Mouse (Mus musculus) thymus, adult 2 months (tissue): Measurements from ENCODE around the gene Fam124a. TPM values are rescaled to one million over a fixed set of nuclear protein-coding genes. Genes with fewer than 3 reads are reported as not detected.

Experiments
- DNase-seq: peaks from one replicate; pipeline ENCODE4 v3.0.0; 2021
- H3K27ac ChIP-seq: fragments of 200-500 bp; 2 replicates; pipeline ENCODE4 v1.5.1; 2012; ENCODE audit warnings: low read length, control low read depth; ENCODE audit not compliant: control insufficient read depth, insufficient read depth
- H3K27me3 ChIP-seq: fragments of 200-500 bp; 2 replicates; pipeline ENCODE4 v1.6.1; 2012; ENCODE audit warnings: mild to moderate bottlenecking, low read length, moderate library complexity, mixed read lengths; ENCODE audit not compliant: control insufficient read depth, insufficient read depth
- H3K36me3 ChIP-seq: fragments of 200-500 bp; 2 replicates; pipeline ENCODE4 v1.6.1; 2012; ENCODE audit warnings: mild to moderate bottlenecking, low read length, moderate library complexity; ENCODE audit not compliant: control insufficient read depth, insufficient read depth
- H3K4me1 ChIP-seq: fragments of 200-500 bp; replicated peaks from 2 replicates; pipeline ENCODE4 v1.6.1; 2012; ENCODE audit warnings: low read length; ENCODE audit not compliant: control insufficient read depth, insufficient read depth
- H3K4me3 ChIP-seq: fragments of 200-500 bp; 2 replicates; pipeline ENCODE4 v1.5.1; 2012; ENCODE audit warnings: mild to moderate bottlenecking, low read length, control low read depth, moderate library complexity; ENCODE audit not compliant: control insufficient read depth, insufficient read depth
- CTCF ChIP-seq: fragments of 200-500 bp; IDR thresholded peaks from 2 replicates; pipeline ENCODE4 v1.5.1; 2012; ENCODE audit warnings: mild to moderate bottlenecking, control low read depth, low read length, moderate library complexity, borderline replicate concordance; ENCODE audit not compliant: control insufficient read depth, poor library complexity, insufficient read depth; ENCODE audit errors: extremely low read depth
- POLR2A ChIP-seq: fragments of 200-500 bp; IDR thresholded peaks from 2 replicates; pipeline ENCODE4 v1.6.1; 2012; ENCODE audit warnings: mild to moderate bottlenecking, low read length, control low read depth, moderate library complexity; ENCODE audit not compliant: control insufficient read depth, poor library complexity, insufficient read depth; ENCODE audit errors: extremely low read depth
- WGBS: fragments of 180-500 bp; shearing (Covaris S2); methylation state at CpG from one replicate; pipeline ENCODE4 v1.1.7; 2018; 5-methylcytosine and 5-hydroxymethylcytosine counted together
- polyA plus RNA-seq: library from polyadenylated mRNA; depleted of rRNA; stranded (reverse); fragments of >200 nt; gene quantifications from 2 replicates; pipeline ENCODE4 v1.2.3, GENCODE M21; 2012

The Fam124a gene
- polyA plus RNA-seq, 1 experiment = 1.3 TPM

DNA sequence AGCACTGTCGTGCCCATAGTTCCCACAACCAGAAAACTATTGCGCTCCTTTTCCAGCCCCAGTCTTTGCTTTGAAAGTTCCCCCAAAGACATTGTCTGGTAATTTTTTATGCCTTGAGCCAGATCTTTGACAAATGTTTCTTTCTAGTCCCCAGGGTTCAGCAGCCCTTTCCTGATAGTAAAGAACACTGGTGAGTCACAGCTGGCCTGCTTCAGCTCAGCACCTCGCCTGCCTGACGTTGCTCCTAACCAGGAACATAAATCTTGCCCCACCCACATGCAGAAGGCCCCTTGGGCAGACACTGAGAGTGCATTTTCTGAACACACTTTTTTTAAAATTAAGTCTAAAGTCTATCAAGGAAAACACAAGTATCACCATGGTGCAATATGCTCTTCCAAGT lies 14.8 kb downstream of the Fam124a start:
- WGBS = 39% methylated on average over 4 of the region's 4 CpGs
- Histone ChIP-seq H3K4me3 (no peak overlapping the region), H3K36me3 (no peaks in the 10 kb centered on the region), H3K4me1 (no peaks in the 10 kb centered on the region), H3K27ac (no peak overlapping the region), H3K27me3 (no peaks in the 10 kb centered on the region)
- DNase-seq = no peak
- TF ChIP-seq CTCF (no peak), POLR2A (no peak)

DNA sequence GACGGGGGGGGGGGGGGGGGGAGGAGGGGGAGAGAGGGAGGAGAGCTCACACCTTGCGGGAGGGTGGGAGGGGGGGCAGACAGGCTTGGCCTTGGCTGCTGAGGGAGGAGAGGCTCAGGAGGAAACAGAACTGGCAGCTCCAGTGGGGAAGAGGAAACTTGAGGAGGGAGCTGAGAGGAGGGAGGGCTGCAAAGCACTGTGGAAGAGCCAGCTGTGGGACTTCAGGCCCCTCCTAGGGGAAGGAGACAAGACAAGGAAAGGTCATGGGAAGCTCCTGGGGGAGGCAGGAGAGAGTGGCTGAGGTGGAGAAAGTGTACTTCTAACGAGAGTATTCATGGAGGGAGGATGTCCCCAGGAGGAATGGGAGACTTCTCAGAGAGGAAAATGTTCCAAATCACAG lies 17.9 kb downstream of the Fam124a start:
- H3K36me3 ChIP-seq = no peaks in the 10 kb centered on the region
- H3K27me3 ChIP-seq = no peaks in the 10 kb centered on the region
- no peak overlapping the region for H3K4me3 ChIP-seq
- no peak for DNase-seq
- H3K27ac ChIP-seq = no peak overlapping the region
- WGBS = 18% methylated on average over 1 of the region's 3 CpGs
- TF ChIP-seq POLR2A (no peak), CTCF (no peak)
- H3K4me1 ChIP-seq = no peaks in the 10 kb centered on the region

DNA sequence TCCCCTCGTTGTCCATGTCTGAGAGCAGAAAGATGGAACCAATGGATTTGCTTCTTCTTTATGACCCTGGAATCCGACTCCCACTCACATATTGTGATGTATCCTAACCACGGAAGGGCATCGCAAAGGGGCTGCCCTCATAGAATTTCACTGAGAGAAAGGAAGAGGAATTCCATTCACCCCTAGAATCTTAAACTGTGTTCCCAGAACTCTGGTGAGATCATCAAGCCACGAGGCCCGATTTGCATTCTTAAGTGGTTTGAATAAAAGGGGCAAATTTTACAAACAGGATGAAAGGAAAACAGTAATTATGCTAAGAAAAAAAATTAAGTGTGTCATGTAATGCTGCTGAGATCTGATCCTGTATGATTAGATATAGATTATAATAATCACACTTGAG lies 19.4 kb downstream of the Fam124a start:
- 84% methylated on average over 6 of the region's 6 CpGs for WGBS
- no peak overlapping the region for H3K27ac ChIP-seq
- H3K4me1 ChIP-seq = no peaks in the 10 kb centered on the region
- H3K4me3 ChIP-seq = no peak overlapping the region
- H3K36me3 ChIP-seq = no peaks in the 10 kb centered on the region
- TF ChIP-seq CTCF (no peak), POLR2A (no peak)
- no peak for DNase-seq
- no peaks in the 10 kb centered on the region for H3K27me3 ChIP-seq

DNA sequence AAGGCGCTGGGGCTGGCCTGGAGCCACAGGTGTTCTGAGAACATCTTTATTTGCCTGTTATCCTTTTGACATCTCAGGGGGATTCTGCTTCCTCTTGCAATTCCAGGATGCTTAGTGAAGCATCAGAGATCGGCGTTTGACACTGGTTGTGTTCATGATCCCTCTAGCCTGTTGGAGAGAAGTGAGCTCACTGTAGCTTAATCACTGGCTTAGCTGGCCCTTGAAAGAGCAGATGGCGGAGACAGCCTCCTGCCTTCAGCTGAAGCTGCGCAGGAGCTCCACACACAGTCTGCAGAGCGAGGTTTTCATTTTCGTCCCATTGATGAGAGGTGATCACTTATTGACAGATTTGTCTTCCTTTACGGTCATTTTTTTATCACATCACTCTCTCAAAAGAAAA lies 20.3 kb downstream of the Fam124a start:
- no peak for TF ChIP-seq POLR2A
- TF ChIP-seq CTCF = no peak
- Histone ChIP-seq H3K27ac (no peak overlapping the region), H3K4me3 (no peak overlapping the region), H3K36me3 (no peaks in the 10 kb centered on the region), H3K27me3 (no peaks in the 10 kb centered on the region), H3K4me1 (no peaks in the 10 kb centered on the region)
- 88% methylated on average over 8 of the region's 8 CpGs for WGBS
- DNase-seq = no peak

GRCm38 (mm10) chr14:62580945-62581344 lies 25.4 kb downstream of the Fam124a start:
- Histone ChIP-seq H3K36me3 (no peaks in the 10 kb centered on the region), H3K27me3 (no peaks in the 10 kb centered on the region), H3K4me3 (no peak overlapping the region), H3K4me1 (no peaks in the 10 kb centered on the region), H3K27ac (no peak overlapping the region)
- 97% methylated on average over 3 of the region's 3 CpGs for WGBS
- DNase-seq = no peak
- no peak for TF ChIP-seq CTCF

DNA sequence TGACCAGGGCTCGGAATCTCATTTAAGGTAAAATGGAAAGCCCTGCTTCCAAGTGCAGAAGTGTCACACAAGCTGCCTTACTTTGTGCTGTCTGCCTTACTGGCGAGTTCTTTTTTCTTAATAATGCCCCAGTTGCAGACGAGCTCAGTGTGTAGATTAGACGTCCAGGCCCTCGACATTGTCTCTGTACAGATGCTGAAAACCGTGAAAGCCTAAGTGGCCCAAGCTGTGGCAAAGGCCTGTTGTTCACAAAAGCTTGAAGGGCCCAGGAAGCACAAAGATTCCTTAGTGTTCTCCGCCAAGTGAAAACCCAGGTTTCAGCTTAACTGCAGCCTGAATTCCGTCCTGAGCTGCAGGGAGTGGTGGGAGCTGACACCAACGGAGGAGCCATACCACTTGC lies 26.2 kb downstream of the Fam124a start:
- H3K36me3 ChIP-seq = no peaks in the 10 kb centered on the region
- no peak overlapping the region for H3K27ac ChIP-seq
- no peak overlapping the region for H3K4me3 ChIP-seq
- DNase-seq = no peak
- 95% methylated on average over 9 of the region's 9 CpGs for WGBS
- H3K27me3 ChIP-seq = no peaks in the 10 kb centered on the region
- H3K4me1 ChIP-seq = no peaks in the 10 kb centered on the region
- TF ChIP-seq POLR2A = no peak
- TF ChIP-seq CTCF = no peak

- Histone ChIP-seq H3K4me1 (no peaks in the 10 kb centered on the region), H3K4me3 (no peak overlapping the region), H3K27me3 (no peaks in the 10 kb centered on the region), H3K36me3 (no peaks in the 10 kb centered on the region), H3K27ac (no peak overlapping the region)
- TF ChIP-seq POLR2A = no peak
- TF ChIP-seq CTCF = no peak
- no peak for DNase-seq
Measured at GRCm38 (mm10) chr14:62584637-62585036, 29.1 kb downstream of the Fam124a start.
